Mouse (Mus musculus) intestine, embryonic 16.5 days (tissue): ENCODE data around the gene Tmem106c. TPM values are rescaled to one million over a fixed set of nuclear protein-coding genes. Genes with fewer than 3 reads are reported as not detected.
A peak's percentile ranks its signal among the peaks of the same experiment; 100 is the strongest.

Experiments used
- ATAC-seq: fragments of 200-750 bp; cut with Nextera tagmentation; 2 replicates; pipeline ENCODE4 v1.8.0; 2017; ENCODE audit warnings: moderate TSS enrichment, moderate library complexity
- H3K27ac ChIP-seq: fragments of 300-500 bp; sonication (generic); 2 replicates; pipeline ENCODE4 v1.5.1; 2014; ENCODE audit warnings: mild to moderate bottlenecking, low read length
- H3K27me3 ChIP-seq: fragments of 300-500 bp; sonication (generic); replicated peaks from 2 replicates; pipeline ENCODE4 v1.6.1; 2014; ENCODE audit warnings: low read length, control low read depth, mixed read lengths; ENCODE audit not compliant: control insufficient read depth, insufficient read depth
- H3K36me3 ChIP-seq: fragments of 300-500 bp; sonication (generic); 2 replicates; pipeline ENCODE4 v1.6.1; 2014; ENCODE audit warnings: low read length, control low read depth; ENCODE audit not compliant: control insufficient read depth, insufficient read depth
- H3K4me1 ChIP-seq: fragments of 300-500 bp; sonication (generic); 2 replicates; pipeline ENCODE4 v1.6.1; 2014; ENCODE audit warnings: low read length, control low read depth, mixed read lengths; ENCODE audit not compliant: control insufficient read depth, insufficient read depth
- H3K4me2 ChIP-seq: fragments of 300-500 bp; sonication (generic); 2 replicates; pipeline ENCODE4 v1.6.1; 2014; ENCODE audit warnings: low read depth, low read length, control low read depth
- H3K4me3 ChIP-seq: fragments of 300-500 bp; sonication (generic); 2 replicates; pipeline ENCODE4 v1.5.1; 2014; ENCODE audit warnings: mild to moderate bottlenecking, low read length
- H3K9ac ChIP-seq: fragments of 300-500 bp; sonication (generic); 2 replicates; pipeline ENCODE4 v1.6.1; 2014; ENCODE audit warnings: low read depth, low read length
- H3K9me3 ChIP-seq: fragments of 300-500 bp; sonication (generic); 2 replicates; pipeline ENCODE4 v1.6.1; 2016; ENCODE audit warnings: low read length, control low read depth; ENCODE audit not compliant: control insufficient read depth
- WGBS: fragments of 180-500 bp; shearing (Covaris S2); extraction: QIAGEN DNeasy Blood & Tissue Kit; methylation state at CpG from one replicate; pipeline ENCODE4 v1.1.7; 2014; 5-methylcytosine and 5-hydroxymethylcytosine counted together
- polyA plus RNA-seq: library from polyadenylated mRNA; unstranded; fragments of >200 nt; fragmentation: Nextera tagmentation; extraction: Ambion mirVana; gene quantifications from 2 replicates; pipeline ENCODE4 v1.2.1, GENCODE M21; 2015

Tmem106c gene
- polyA plus RNA-seq, 1 experiment from 2014 or later = 51.6 TPM

GRCm38 (mm10) chr15:97929259-97929824 lies 34.7 kb upstream of the Tmem106c start:
- peak; percentile 86 for ATAC-seq

GRCm38 (mm10) chr15:97932441-97932840 lies 31.6 kb upstream of the Tmem106c start:
- Histone ChIP-seq H3K27ac (no peak overlapping the region), H3K4me3 (no peak overlapping the region), H3K9ac (no peak overlapping the region), H3K4me2 (no peak overlapping the region), H3K4me1 (peaks cover 7% of the 10 kb centered on the region), H3K36me3 (no peaks in the 10 kb centered on the region), H3K27me3 (no peaks in the 10 kb centered on the region), H3K9me3 (no peaks in the 10 kb centered on the region)
- WGBS = 75% methylated on average over 12 of the region's 12 CpGs
- ATAC-seq = peak; percentile 57

More at GRCm38 (mm10) chr15:97929259-97929824, 34.7 kb upstream of the Tmem106c start:
- Histone ChIP-seq H3K36me3 (no peaks in the 10 kb centered on the region), H3K4me2 (0 out of 2 replicates have a peak overlapping the region, but pooled peaks have one; percentile 9), H3K27ac (peak overlapping the region; percentile 15; the same call in 1 of the 2 replicates), H3K9ac (no peak overlapping the region), H3K9me3 (no peaks in the 10 kb centered on the region), H3K4me1 (peaks cover 9% of the 10 kb centered on the region), H3K4me3 (no peak overlapping the region), H3K27me3 (no peaks in the 10 kb centered on the region)
- 42% methylated on average over 13 of the region's 13 CpGs for WGBS

GRCm38 (mm10) chr15:97938580-97938979 lies 25.4 kb upstream of the Tmem106c start:
- no peaks in the 10 kb centered on the region for H3K9me3 ChIP-seq
- no peak overlapping the region for H3K4me2 ChIP-seq
- no peak for ATAC-seq
- H3K27ac ChIP-seq = no peak overlapping the region
- no peaks in the 10 kb centered on the region for H3K27me3 ChIP-seq
- no peaks in the 10 kb centered on the region for H3K36me3 ChIP-seq
- H3K9ac ChIP-seq = no peak overlapping the region
- WGBS = 71% methylated on average over 6 of the region's 6 CpGs
- H3K4me1 ChIP-seq = peaks cover under 1% of the 10 kb centered on the region; the same call in 1 of the 2 replicates
- no peak overlapping the region for H3K4me3 ChIP-seq

GRCm38 (mm10) chr15:97940088-97940487 lies 23.9 kb upstream of the Tmem106c start:
- Histone ChIP-seq H3K4me2 (no peak overlapping the region), H3K4me1 (peaks cover 7% of the 10 kb centered on the region), H3K4me3 (no peak overlapping the region), H3K36me3 (no peaks in the 10 kb centered on the region), H3K27me3 (no peaks in the 10 kb centered on the region), H3K9me3 (no peaks in the 10 kb centered on the region), H3K27ac (no peak overlapping the region), H3K9ac (no peak overlapping the region)
- 75% methylated on average over 2 of the region's 2 CpGs for WGBS
- no peak for ATAC-seq

GRCm38 (mm10) chr15:97941306-97941705 lies 22.7 kb upstream of the Tmem106c start:
- 87% methylated on average over 2 of the region's 2 CpGs for WGBS

GRCm38 (mm10) chr15:97942538-97942937 lies 21.5 kb upstream of the Tmem106c start:
- Histone ChIP-seq H3K4me2 (no peak overlapping the region), H3K4me1 (peaks cover 9% of the 10 kb centered on the region), H3K9me3 (no peaks in the 10 kb centered on the region), H3K27ac (no peak overlapping the region), H3K27me3 (no peaks in the 10 kb centered on the region), H3K36me3 (no peaks in the 10 kb centered on the region), H3K9ac (no peak overlapping the region), H3K4me3 (no peak overlapping the region)
- ATAC-seq = no peak
- 86% methylated on average over 8 of the region's 8 CpGs for WGBS

More at GRCm38 (mm10) chr15:97941306-97941705, 22.7 kb upstream of the Tmem106c start:
- Histone ChIP-seq H3K27me3 (no peaks in the 10 kb centered on the region), H3K27ac (no peak overlapping the region), H3K9me3 (no peaks in the 10 kb centered on the region), H3K36me3 (no peaks in the 10 kb centered on the region), H3K4me2 (no peak overlapping the region), H3K9ac (no peak overlapping the region), H3K4me3 (no peak overlapping the region), H3K4me1 (peaks cover 9% of the 10 kb centered on the region)
- no peak for ATAC-seq

GRCm38 (mm10) chr15:97943356-97943755 lies 20.6 kb upstream of the Tmem106c start:
- Histone ChIP-seq H3K27me3 (no peaks in the 10 kb centered on the region), H3K4me1 (peaks cover 9% of the 10 kb centered on the region), H3K9ac (no peak overlapping the region), H3K4me3 (no peak overlapping the region), H3K4me2 (no peak overlapping the region), H3K27ac (peak overlapping the region; percentile 41; the same call in 1 of the 2 replicates), H3K36me3 (no peaks in the 10 kb centered on the region), H3K9me3 (no peaks in the 10 kb centered on the region)
- WGBS = 73% methylated on average over 8 of the region's 8 CpGs
- peak; percentile 77 for ATAC-seq

GRCm38 (mm10) chr15:97944919-97945574 lies 19.0 kb upstream of the Tmem106c start:
- H3K4me1 ChIP-seq = peaks cover 9% of the 10 kb centered on the region
- ATAC-seq = peak; percentile 40; the same call in 1 of the 2 replicates
- H3K4me3 ChIP-seq = no peak overlapping the region
- H3K9ac ChIP-seq = no peak overlapping the region
- no peaks in the 10 kb centered on the region for H3K27me3 ChIP-seq
- no peaks in the 10 kb centered on the region for H3K36me3 ChIP-seq
- WGBS = 67% methylated on average over 11 of the region's 11 CpGs
- H3K4me2 ChIP-seq = no peak overlapping the region
- H3K27ac ChIP-seq = peak overlapping the region; percentile 14
- no peaks in the 10 kb centered on the region for H3K9me3 ChIP-seq

- no peak overlapping the region for H3K27ac ChIP-seq
- no peak overlapping the region for H3K4me2 ChIP-seq
- H3K4me3 ChIP-seq = no peak overlapping the region
- no peak overlapping the region for H3K9ac ChIP-seq
- 64% methylated on average over 11 of the region's 11 CpGs for WGBS
- H3K27me3 ChIP-seq = no peaks in the 10 kb centered on the region
- ATAC-seq = peak; percentile 69
- H3K9me3 ChIP-seq = no peaks in the 10 kb centered on the region
- H3K36me3 ChIP-seq = no peaks in the 10 kb centered on the region
- peaks cover 9% of the 10 kb centered on the region for H3K4me1 ChIP-seq
Measured at GRCm38 (mm10) chr15:97945656-97946315, 18.2 kb upstream of the Tmem106c start.
